8 mouse cellular contexts compared by ENCODE assay signal in the genomic region with DNA sequence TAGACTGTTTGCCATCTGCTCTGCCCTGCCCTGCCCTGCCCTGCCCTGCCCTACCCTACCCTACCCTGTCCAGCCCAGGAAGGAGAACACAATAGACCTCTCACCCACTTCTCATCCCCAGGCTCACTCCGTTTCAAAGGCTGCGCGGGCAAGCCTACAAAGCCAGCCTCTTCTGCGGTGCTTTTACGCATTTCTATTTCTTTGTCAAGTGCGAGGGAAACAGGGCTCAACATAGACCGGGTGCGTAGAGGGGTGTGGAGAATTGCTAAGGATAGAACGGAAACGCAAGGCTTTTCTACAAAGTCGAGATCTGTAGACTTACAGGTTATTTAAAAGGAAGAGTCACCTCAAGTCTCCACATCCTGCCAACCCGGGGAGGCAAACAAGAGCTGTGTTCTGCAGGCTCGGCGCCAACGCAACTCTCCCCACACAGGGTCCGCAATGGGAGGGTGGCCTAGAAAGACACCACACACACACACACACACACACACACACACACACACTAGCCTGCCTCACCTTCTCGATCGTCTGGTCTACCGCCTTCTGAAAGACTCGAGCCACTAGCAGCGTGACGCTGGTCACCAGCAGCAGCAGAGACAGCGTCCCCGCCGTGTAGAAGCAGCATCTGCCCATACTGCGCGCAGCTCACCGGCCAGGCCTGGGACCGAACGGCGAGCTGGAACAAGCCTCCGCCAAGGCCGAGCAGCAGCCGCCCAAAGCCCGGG. TPM values are rescaled to one million over a fixed set of nuclear protein-coding genes. Genes with fewer than 3 reads are reported as not detected.
DNase-seq lines count a peak whose midpoint lies in the region; ATAC-seq and TF ChIP-seq lines count a peak whose summit lies in the region.

No protein-coding gene starts in this region.

- peak; percentile 67 for DNase-seq in 416B (ENCODE audit: low read depth)
- peak; percentile 63 for DNase-seq in embryo, embryonic 11 days
- DNase-seq in heart, embryonic 10.5 days (ENCODE audit: low spot score) = no peak
- DNase-seq in lung, postnatal 0 days (ENCODE audit: low spot score) = peak; percentile 79
- DNase-seq in ovary, postnatal 14 days (ENCODE audit: low spot score) = no peak

- H3K4me3 ChIP-seq in heart, embryonic 10.5 days = peak overlapping the region; percentile 90
- peak overlapping the region; percentile 90 for H3K4me3 ChIP-seq in kidney, embryonic 16.5 days (ENCODE audit: low read length)
- peak overlapping the region; percentile 99 for H3K4me3 ChIP-seq in lung, postnatal 0 days (ENCODE audit: low read depth, low read length)
- peak overlapping the region; percentile 87 for H3K4me3 ChIP-seq in olfactory bulb, adult 2 months (ENCODE audit: insufficient read depth, low read depth, low read length)

- no peaks in the 10 kb centered on the region for H3K36me3 ChIP-seq in heart, embryonic 10.5 days
- H3K36me3 ChIP-seq in kidney, embryonic 16.5 days (ENCODE audit: insufficient read depth, low read length) = no peaks in the 10 kb centered on the region
- no peaks in the 10 kb centered on the region for H3K36me3 ChIP-seq in lung, postnatal 0 days (ENCODE audit: insufficient read depth, low read length)

- no peaks in the 10 kb centered on the region for H3K27me3 ChIP-seq in heart, embryonic 10.5 days (ENCODE audit: insufficient read depth, poor library complexity, severe bottlenecking)
- H3K27me3 ChIP-seq in kidney, embryonic 16.5 days (ENCODE audit: insufficient read depth, low read length) = no peaks in the 10 kb centered on the region
- no peaks in the 10 kb centered on the region for H3K27me3 ChIP-seq in lung, postnatal 0 days (replicated peaks; ENCODE audit: insufficient read depth, low read length)

- no peak for TF ChIP-seq CTCF in lung, postnatal 0 days (IDR thresholded peaks at IDR 0.05)
- no peak for TF ChIP-seq CTCF in olfactory bulb, adult 2 months (IDR thresholded peaks at IDR 0.05; ENCODE audit: insufficient read depth, low read depth, low read length)

- WGBS in heart, embryonic 10.5 days = under 1% methylated on average over 35 of the region's 35 CpGs
- WGBS in kidney, embryonic 16.5 days = under 1% methylated on average over 35 of the region's 35 CpGs
- under 1% methylated on average over 35 of the region's 35 CpGs for WGBS in lung, postnatal 0 days
- WGBS in olfactory bulb, adult 2 months = 0% methylated on average over 35 of the region's 35 CpGs

- peaks cover 25% of the 10 kb centered on the region for H3K4me1 ChIP-seq in heart, embryonic 10.5 days
- H3K4me1 ChIP-seq in kidney, embryonic 16.5 days (ENCODE audit: insufficient read depth, low read length) = peaks cover 20% of the 10 kb centered on the region
- H3K4me1 ChIP-seq in lung, postnatal 0 days (ENCODE audit: insufficient read depth, low read depth, low read length) = peaks cover 28% of the 10 kb centered on the region; the same call in 1 of the 2 replicates
- H3K4me1 ChIP-seq in olfactory bulb, adult 2 months (ENCODE audit: control insufficient read depth, insufficient read depth, low read length) = peaks cover 17% of the 10 kb centered on the region

- H3K9ac ChIP-seq in kidney, embryonic 16.5 days (replicated peaks; ENCODE audit: low read length) = peak overlapping the region; percentile 93
- H3K9ac ChIP-seq in lung, postnatal 0 days (replicated peaks; ENCODE audit: low read depth) = peak overlapping the region; percentile 98

- H3K27ac ChIP-seq in heart, embryonic 10.5 days = peak overlapping the region; percentile 98
- peak overlapping the region; percentile 94 for H3K27ac ChIP-seq in kidney, embryonic 16.5 days (ENCODE audit: low read length)
- H3K27ac ChIP-seq in lung, postnatal 0 days (ENCODE audit: low read length) = peak overlapping the region; percentile 100
- H3K27ac ChIP-seq in olfactory bulb, adult 2 months (ENCODE audit: insufficient read depth, low read depth, low read length) = peak overlapping the region; percentile 86

- no peak for TF ChIP-seq POLR2A in olfactory bulb, adult 2 months (IDR thresholded peaks at IDR 0.05; ENCODE audit: insufficient read depth, low read depth, low read length)

- H3K9me3 ChIP-seq in heart, embryonic 10.5 days = no peaks in the 10 kb centered on the region
- H3K9me3 ChIP-seq in kidney, embryonic 16.5 days (ENCODE audit: low read length) = no peaks in the 10 kb centered on the region
- no peaks in the 10 kb centered on the region for H3K9me3 ChIP-seq in lung, postnatal 0 days (ENCODE audit: low read length)

- peak; percentile 65 for ATAC-seq in CD4-positive, CD25-positive, alpha-beta regulatory T cell, adult 4 months
- peak; percentile 82 for ATAC-seq in kidney, embryonic 16.5 days (ENCODE audit: low FRiP score, low TSS enrichment)
- peak; percentile 63 for ATAC-seq in lung, postnatal 0 days

- TF ChIP-seq EP300 in lung, postnatal 0 days (IDR thresholded peaks at IDR 0.05) = 0 out of 2 replicates have a peak, but pooled peaks have one; percentile 18

- peak overlapping the region; percentile 86 for H3K4me2 ChIP-seq in kidney, embryonic 16.5 days (replicated peaks; ENCODE audit: low read depth, low read length)
- H3K4me2 ChIP-seq in lung, postnatal 0 days (replicated peaks; ENCODE audit: low read depth, low read length) = peak overlapping the region; percentile 71

RNA-seq across cellular contexts. Expression of a gene that starts 1.8 kb away (rescaled TPM):
- polyA plus RNA-seq in CD4-positive, CD25-positive, alpha-beta regulatory T cell, adult 4 months (2017; shearing (Covaris generic)) = 10 to 100 TPM in 1 of 2 experiments, 1 to 10 TPM in 1; 9.1 to 13.0 TPM
- 8.3 and 12.1 TPM in 2 replicates for polyA plus RNA-seq in heart, embryonic 10.5 days (2016; fragmentation: Nextera tagmentation; extraction: Ambion mirVana)
- polyA plus RNA-seq in kidney, embryonic 16.5 days (2015; fragmentation: Nextera tagmentation; extraction: Ambion mirVana) = 8.4 and 9.5 TPM in 2 replicates
- 46.6 and 52.4 TPM in 2 replicates for polyA plus RNA-seq in lung, postnatal 0 days (2015; fragmentation: Nextera tagmentation; extraction: Ambion mirVana)
- polyA plus RNA-seq in olfactory bulb, adult 2 months (2012; ENCODE audit: insufficient read depth, insufficient read length, low replicate concordance, missing spikeins) = 78.7 and 130 TPM in 2 replicates

RNA-seq across cellular contexts. Expression of a gene that starts 50.0 kb away (rescaled TPM):
- polyA plus RNA-seq in CD4-positive, CD25-positive, alpha-beta regulatory T cell, adult 4 months (2017; shearing (Covaris generic)) = not detected
- polyA plus RNA-seq in heart, embryonic 10.5 days (2016; fragmentation: Nextera tagmentation; extraction: Ambion mirVana) = not detected in 2 replicates
- polyA plus RNA-seq in kidney, embryonic 16.5 days (2015; fragmentation: Nextera tagmentation; extraction: Ambion mirVana) = 0.22 and 0.45 TPM in 2 replicates
- 11.4 and 15.4 TPM in 2 replicates for polyA plus RNA-seq in lung, postnatal 0 days (2015; fragmentation: Nextera tagmentation; extraction: Ambion mirVana)
- polyA plus RNA-seq in olfactory bulb, adult 2 months (2012; ENCODE audit: insufficient read depth, insufficient read length, low replicate concordance, missing spikeins) = not detected in 2 replicates

Comparison
In these comparisons a context has a peak if more than half of its experiments do, and no peak if none do; other contexts are left out.
1. DNase-seq: peak in 416B (single experiment), embryo, embryonic 11 days (single experiment) and lung, postnatal 0 days (single experiment); none in heart, embryonic 10.5 days (single experiment) and ovary, postnatal 14 days (single experiment).
2. Peak in every context shown above with its lines, with median percentiles within 50 percentile points of each other: ATAC-seq, H3K27ac ChIP-seq and H3K4me3 ChIP-seq.